Mouse (Mus musculus) CH12.LX (cell line): ENCODE data around the gene Gm13694. TPM values are rescaled to one million over a fixed set of nuclear protein-coding genes. Genes with fewer than 3 reads are reported as not detected.
"Not testable (repeated sequence)": the region's sequence is repeated elsewhere in the genome, so short reads cannot be mapped to it uniquely, and the experiment has no call there.

Experiments
- DNase-seq: peaks from one replicate; pipeline ENCODE4 v3.0.0-alpha.2; 2013; ENCODE audit errors: extremely low read depth
- H3K27ac ChIP-seq: 2 replicates; pipeline ENCODE4 v1.5.1; 2012; ENCODE audit warnings: low read depth, mild to moderate bottlenecking, control low read depth, moderate library complexity; ENCODE audit not compliant: insufficient read depth
- H3K27me3 ChIP-seq: replicated peaks from 2 replicates; pipeline ENCODE3; 2012; ENCODE audit warnings: inconsistent platforms
- H3K36me3 ChIP-seq, 2 experiments: replicated peaks in 1 of 2; 2 replicates each; pipeline versions ENCODE3 to v1.6.1; 2012; ENCODE audit warnings: inconsistent platforms in 1 of 2, low read length in 1 of 2, mild to moderate bottlenecking in 1 of 2, mixed read lengths in 1 of 2, moderate library complexity in 1 of 2; ENCODE audit not compliant: control insufficient read depth in 1 of 2, insufficient read depth in 1 of 2
- H3K4me1 ChIP-seq, 2 experiments: 2 replicates each; pipeline ENCODE4 v1.6.1; 2012; ENCODE audit warnings: inconsistent platforms in 1 of 2, moderate library complexity in 1 of 2; ENCODE audit not compliant: insufficient read depth in 2 of 2, control insufficient read depth in 1 of 2
- H3K4me2 ChIP-seq: 2 replicates; pipeline ENCODE4 v1.6.1; 2012; ENCODE audit warnings: low read depth, mild to moderate bottlenecking, control low read depth; ENCODE audit not compliant: poor library complexity, insufficient read depth, severe bottlenecking
- H3K4me3 ChIP-seq, 3 experiments: fragments of 150-350 bp in 1 of 3; sonication (generic) in 1 of 3; replicated peaks in 1 of 3; 2 replicates each; pipeline versions ENCODE3 to v1.5.1; 2011 to 2012; ENCODE audit warnings: low read depth in 2 of 3, low read length in 2 of 3, mild to moderate bottlenecking in 2 of 3, moderate library complexity in 2 of 3, control low read depth in 1 of 3, improper control_type of control experiment in 1 of 3, inconsistent platforms in 1 of 3, mixed read lengths in 1 of 3; ENCODE audit not compliant: poor library complexity in 1 of 3
- H3K79me2 ChIP-seq: replicated peaks from 2 replicates; pipeline ENCODE4 v1.6.1; 2012; ENCODE audit warnings: mild to moderate bottlenecking, moderate library complexity; ENCODE audit not compliant: control insufficient read depth, poor library complexity, insufficient read depth, severe bottlenecking; ENCODE audit errors: extremely low read depth
- H3K9ac ChIP-seq: 2 replicates; pipeline ENCODE4 v1.6.1; 2012; ENCODE audit warnings: low read depth, mild to moderate bottlenecking, control low read depth, moderate library complexity; ENCODE audit not compliant: insufficient read depth
- H3K9me3 ChIP-seq: replicated peaks from 2 replicates; pipeline ENCODE3; 2012; ENCODE audit warnings: low read length, inconsistent platforms, mixed read lengths
- BHLHE40 ChIP-seq: IDR thresholded peaks from 2 replicates; pipeline ENCODE4 v1.6.1; 2011; ENCODE audit warnings: mild to moderate bottlenecking, low read depth, low read length, improper control_type of control experiment
- CHD2 ChIP-seq: IDR thresholded peaks from 2 replicates; pipeline ENCODE4 v1.6.1; 2011; ENCODE audit warnings: low read length, improper control_type of control experiment
- CTCF ChIP-seq, 2 experiments: IDR thresholded peaks in 1 of 2; conservative IDR thresholded peaks in 1 of 2; 2 replicates each; pipeline ENCODE4 v1.5.1; 2011 to 2012; ENCODE audit warnings: low read depth in 2 of 2, low read length in 2 of 2, improper control_type of control experiment in 1 of 2, inconsistent platforms in 1 of 2, mild to moderate bottlenecking in 1 of 2, moderate library complexity in 1 of 2
- ELF1 ChIP-seq: IDR thresholded peaks from 2 replicates; pipeline ENCODE4 v1.6.1; 2014; ENCODE audit warnings: low read depth, mild to moderate bottlenecking, inconsistent platforms, low read length, improper control_type of control experiment
- EP300 ChIP-seq: IDR thresholded peaks from 2 replicates; pipeline ENCODE4 v1.6.1; 2011; ENCODE audit warnings: low read length, improper control_type of control experiment
- GABPA ChIP-seq: IDR thresholded peaks from 2 replicates; pipeline ENCODE4 v1.6.1; 2012; ENCODE audit warnings: low read depth, low read length, improper control_type of control experiment, inconsistent platforms; ENCODE audit not compliant: insufficient replicate concordance
- HCFC1 ChIP-seq: IDR thresholded peaks from 2 replicates; pipeline ENCODE4 v1.6.1; 2012; ENCODE audit warnings: low read depth, mild to moderate bottlenecking, inconsistent platforms, low read length, improper control_type of control experiment
- IRF4 ChIP-seq: IDR thresholded peaks from 2 replicates; pipeline ENCODE4 v1.6.1; 2014; ENCODE audit warnings: low read depth, mild to moderate bottlenecking, inconsistent platforms, low read length, improper control_type of control experiment
- JUND ChIP-seq: conservative IDR thresholded peaks from 2 replicates; pipeline ENCODE4 v1.6.1; 2011; ENCODE audit warnings: low read depth, low read length, improper control_type of control experiment
- KAT2A ChIP-seq: IDR thresholded peaks from 2 replicates; pipeline ENCODE4 v1.6.1; 2012; ENCODE audit warnings: low read length, improper control_type of control experiment, inconsistent platforms; ENCODE audit not compliant: insufficient replicate concordance
- MAX ChIP-seq: IDR thresholded peaks from 2 replicates; pipeline ENCODE4 v1.6.1; 2011; ENCODE audit warnings: low read length, improper control_type of control experiment
- MXI1 ChIP-seq: IDR thresholded peaks from 2 replicates; pipeline ENCODE4 v1.6.1; 2011; ENCODE audit warnings: mild to moderate bottlenecking, low read depth, low read length, improper control_type of control experiment
- MYC ChIP-seq: IDR thresholded peaks from 2 replicates; pipeline ENCODE4 v1.6.1; 2011; ENCODE audit warnings: low read depth, mild to moderate bottlenecking, improper control_type of control experiment, low read length
- NELFE ChIP-seq: IDR thresholded peaks from 2 replicates; pipeline ENCODE4 v1.6.1; 2011; ENCODE audit warnings: low read depth, low read length, improper control_type of control experiment
- PAX5 ChIP-seq: IDR thresholded peaks from 2 replicates; pipeline ENCODE4 v1.6.1; 2012; ENCODE audit warnings: low read length, inconsistent platforms, mixed read lengths
- POLR2A ChIP-seq: IDR thresholded peaks from 2 replicates; pipeline ENCODE4 v1.6.1; 2011; ENCODE audit warnings: low read depth, mild to moderate bottlenecking, improper control_type of control experiment, low read length
- POLR2AphosphoS2 ChIP-seq: IDR thresholded peaks from 2 replicates; pipeline ENCODE4 v1.6.1; 2011; ENCODE audit warnings: low read depth, low read length, improper control_type of control experiment
- RCOR1 ChIP-seq: conservative IDR thresholded peaks from 2 replicates; pipeline ENCODE4 v1.6.1; 2012; ENCODE audit warnings: low read depth, mild to moderate bottlenecking, inconsistent platforms, low read length, improper control_type of control experiment
- SIN3A ChIP-seq: IDR thresholded peaks from 2 replicates; pipeline ENCODE4 v1.6.1; 2012; ENCODE audit warnings: low read length, improper control_type of control experiment, inconsistent platforms
- SMC3 ChIP-seq: IDR thresholded peaks from 2 replicates; pipeline ENCODE4 v1.6.1; 2011; ENCODE audit warnings: low read depth, low read length, improper control_type of control experiment
- TBP ChIP-seq: conservative IDR thresholded peaks from 2 replicates; pipeline ENCODE4 v1.6.1; 2011; ENCODE audit warnings: low read depth, low read length, improper control_type of control experiment
- USF1 ChIP-seq: IDR thresholded peaks from 2 replicates; pipeline ENCODE4 v1.6.1; 2014; ENCODE audit warnings: low read depth, mild to moderate bottlenecking, inconsistent platforms, low read length, improper control_type of control experiment
- ZC3H11A ChIP-seq: IDR thresholded peaks from 2 replicates; pipeline ENCODE4 v1.6.1; 2012; ENCODE audit warnings: low read depth, mild to moderate bottlenecking, inconsistent platforms, low read length, improper control_type of control experiment
- ZKSCAN1 ChIP-seq: IDR thresholded peaks from 2 replicates; pipeline ENCODE4 v1.6.1; 2012; ENCODE audit warnings: low read depth, inconsistent platforms, low read length, improper control_type of control experiment, borderline replicate concordance
- dilution Hi-C: fragments of 300-500 bp; cut with MboI; formaldehyde crosslinking; loops from 2 replicates; pipeline ENCODE4 v1.14.3; 2020; ENCODE audit warnings: low sequenced_read_pairs; ENCODE audit not compliant: extremely low pct_unique_long_range_greater_than_20kb, extremely low pct_ligation_motif_present
- in situ Hi-C: fragments of 300-500 bp; cut with MboI; formaldehyde crosslinking; loops from 3 replicates; pipeline ENCODE4 v1.14.3; 2019; ENCODE audit warnings: low sequenced_read_pairs, low pct_ligation_motif_present, low pct_unique_long_range_greater_than_20kb, mixed read lengths
- polyA plus RNA-seq: library from polyadenylated mRNA; unstranded; fragments of >175 nt; gene quantifications from 2 replicates; pipeline ENCODE4 v1.2.1, GENCODE M21; 2012; ENCODE audit warnings: low read depth; ENCODE audit not compliant: insufficient read length
- total RNA-seq, 2 experiments: library from RNA; depleted of rRNA; stranded (reverse); fragments of 300-350 nt in 1 of 2; fragments of >200 nt in 1 of 2; gene quantifications; 2 replicates each; pipeline ENCODE4 v1.2.3; 2012 to 2014

Gm13694 gene
- total RNA-seq (2012; rRNA removed) (0.04 TPM in 1 of 2 replicates, not detected in the other), total RNA-seq (2014; rRNA removed) (0.34 and 0.44 TPM in 2 replicates), polyA plus RNA-seq (not detected in 2 replicates)

DNA sequence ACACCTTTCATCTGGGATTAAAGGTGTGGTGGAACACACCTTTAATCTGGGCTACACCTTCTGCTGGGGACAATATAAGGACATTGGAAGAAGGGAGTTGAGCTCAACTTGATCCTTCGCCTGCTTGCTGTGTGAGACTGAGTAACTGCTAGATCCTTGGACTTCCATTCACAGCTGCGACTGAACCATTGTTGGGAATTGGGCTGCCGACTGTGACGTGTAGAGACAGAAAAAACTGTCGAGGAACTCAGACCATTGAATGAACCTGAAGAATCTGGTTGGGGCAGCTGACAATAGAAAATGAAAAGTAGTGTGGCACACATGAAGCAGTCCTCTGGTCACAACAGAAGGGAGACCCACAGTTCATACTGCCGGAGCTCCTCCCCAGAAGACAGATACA lies at the start of gene Gm13694:
TSS of gene Gm13694 (plus strand) at position 301 of the 400 bp plus-strand sequence.
- H3K4me1 ChIP-seq, H3K79me2 ChIP-seq, H3K4me3 ChIP-seq, H3K27ac ChIP-seq, H3K4me2 ChIP-seq, H3K9me3 ChIP-seq, H3K36me3 ChIP-seq, DNase-seq, H3K27me3 ChIP-seq, H3K9ac ChIP-seq, dilution Hi-C loops, in situ Hi-C loops: not testable (repeated sequence)

DNA sequence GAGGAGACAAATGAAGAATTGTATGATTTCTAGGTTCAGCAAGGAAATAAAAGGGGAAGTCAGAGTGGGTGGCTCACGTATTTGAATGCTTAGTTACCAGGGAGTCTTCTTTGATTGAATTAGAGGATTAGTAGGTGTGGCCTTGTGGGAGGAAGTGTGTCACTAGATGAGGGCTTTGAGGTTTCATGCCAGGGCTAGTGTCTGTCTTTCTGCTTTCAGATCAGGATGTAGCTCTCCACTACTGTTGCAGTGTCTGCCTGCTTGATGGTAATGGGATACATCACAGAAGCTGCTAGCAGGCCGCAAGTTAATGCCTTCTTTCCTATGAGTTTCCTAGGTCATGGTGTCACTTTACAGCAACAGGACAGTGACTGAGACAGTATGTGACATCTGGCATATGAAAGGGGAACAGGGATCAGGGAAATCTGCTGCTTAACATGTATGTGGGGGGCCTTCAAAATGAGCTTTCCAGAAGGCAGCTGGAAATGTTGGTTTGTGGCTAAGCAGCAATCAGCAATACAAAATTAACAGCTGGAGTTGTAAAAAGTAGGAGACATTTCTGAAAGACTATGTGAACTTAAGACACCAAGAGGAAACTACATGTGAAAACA lies 49.1 kb upstream of the Gm13694 start:
- peak; percentile 86 for DNase-seq
- in situ Hi-C loops: loop anchor here (25.0 kb wide), 1 partner anchor 117 kb away; the partner anchor contains the start of gene Fam171b
- Histone ChIP-seq H3K27me3 (no peaks in the 10 kb centered on the region), H3K4me2 (peak overlapping the region; percentile 60), H3K4me1 (peaks cover 10 to 28% of the 10 kb centered on the region in 2 experiments), H3K9me3 (no peaks in the 10 kb centered on the region), H3K79me2 (no peaks in the 10 kb centered on the region), H3K27ac (peak overlapping the region; percentile 72), H3K9ac (no peak overlapping the region), H3K4me3 (peak overlapping the region in 1 of 3 experiments; percentile 26), H3K36me3 (no peaks in the 10 kb centered on the region)
- dilution Hi-C loops: no loop called here
- TF ChIP-seq NELFE: 0 out of 2 replicates have a peak, but pooled peaks have one; percentile 40
- peak; percentile 47; the same call in 1 of the 2 replicates for TF ChIP-seq POLR2A
- no peak for TF ChIP-seq ZC3H11A
- no peak for TF ChIP-seq KAT2A
- TF ChIP-seq TBP: peak; percentile 82
- TF ChIP-seq CTCF (conservative IDR thresholded peaks at IDR 0.05 in 1 of 2, IDR thresholded peaks at IDR 0.05 in 1 of 2; ENCODE audit: low read depth in 2 of 2, low read length in 2 of 2): no peak
- no peak for TF ChIP-seq GABPA
- peak; percentile 30; the same call in 1 of the 2 replicates for TF ChIP-seq ELF1
- peak; percentile 38 for TF ChIP-seq EP300
- 0 out of 2 replicates have a peak, but pooled peaks have one; percentile 11 for TF ChIP-seq MYC
- no peak for TF ChIP-seq ZKSCAN1
- no peak for TF ChIP-seq SMC3

DNA sequence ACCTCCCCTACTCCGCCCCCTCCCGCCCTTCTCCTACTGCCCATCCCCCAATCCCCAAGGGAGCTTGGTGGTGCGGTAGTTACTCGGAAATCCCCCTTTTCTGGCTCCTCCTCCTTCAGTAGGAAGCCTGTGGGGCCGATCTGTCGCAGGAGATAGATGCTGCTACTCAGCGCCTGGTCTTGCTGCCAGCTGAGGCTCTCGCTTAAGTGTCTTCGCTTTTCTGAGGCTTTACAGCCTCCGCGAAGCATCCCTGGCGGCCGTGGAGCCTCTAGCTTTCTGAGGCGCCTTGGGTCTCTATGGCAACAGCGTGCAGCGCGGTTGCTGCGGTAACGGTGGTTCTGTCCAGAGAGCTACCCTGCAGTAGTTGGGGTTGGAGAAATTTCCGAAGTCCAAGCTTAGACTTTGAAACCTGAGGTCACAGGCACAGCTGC lies 37.8 kb upstream of the Gm13694 start, which contains the start of gene Zswim2:
TSS of gene Zswim2 (minus strand) at position 298 of the 431 bp plus-strand sequence.
- in situ Hi-C loops (loop anchor here (25.0 kb wide), 1 partner anchor 129 kb away; the partner anchor contains the start of gene Fam171b), dilution Hi-C loops (no loop called here)
- Histone ChIP-seq H3K79me2 (no peaks in the 10 kb centered on the region), H3K4me2 (peak within 1 kb of the TSS; percentile 77), H3K4me3 (peak within 1 kb of the TSS; percentile 15 to 56 (median 23)), H3K27ac (peak within 1 kb of the TSS; percentile 18; the same call in 1 of the 2 replicates), H3K27me3 (no peaks in the 10 kb centered on the region), H3K4me1 (peaks cover 2 to 20% of the 10 kb centered on the region in 2 experiments; a peak in 3 of 4 replicates), H3K9ac (0 out of 2 replicates have a peak within 1 kb of the TSS, but pooled peaks have one; percentile 3), H3K36me3 (no peaks in the 10 kb centered on the region), H3K9me3 (no peaks in the 10 kb centered on the region)
- DNase-seq: peak; percentile 88
- TF ChIP-seq BHLHE40: no peak
- TF ChIP-seq TBP: no peak
- TF ChIP-seq HCFC1: 0 out of 2 replicates have a peak, but pooled peaks have one; percentile 34
- no peak for TF ChIP-seq PAX5
- TF ChIP-seq NELFE: no peak
- no peak for TF ChIP-seq MAX
- TF ChIP-seq MXI1: peak; percentile 97
- TF ChIP-seq USF1: no peak
- TF ChIP-seq CTCF (conservative IDR thresholded peaks at IDR 0.05 in 1 of 2, IDR thresholded peaks at IDR 0.05 in 1 of 2; ENCODE audit: low read depth in 2 of 2, low read length in 2 of 2): no peak
- TF ChIP-seq CHD2: peak; percentile 84
- 0 out of 2 replicates have a peak, but pooled peaks have one; percentile 27 for TF ChIP-seq POLR2A
- TF ChIP-seq RCOR1: no peak
- TF ChIP-seq SIN3A: peak; percentile 84
- peak; percentile 38; the same call in 1 of the 2 replicates for TF ChIP-seq IRF4
- no peak for TF ChIP-seq JUND
- no peak for TF ChIP-seq POLR2AphosphoS2
